Mouse (Mus musculus) embryo, embryonic 11.5 days (tissue): ENCODE results near the gene Zfp804b.
"Not testable (repeated sequence)": the region's sequence is repeated elsewhere in the genome, so short reads cannot be mapped to it uniquely, and the experiment has no call there.

ENCODE experiments used
- DNase-seq: peaks from one replicate; pipeline ENCODE4 v3.0.0-alpha.2; 2012; ENCODE audit warnings: low read depth, low spot score

Zfp804b gene

DNA sequence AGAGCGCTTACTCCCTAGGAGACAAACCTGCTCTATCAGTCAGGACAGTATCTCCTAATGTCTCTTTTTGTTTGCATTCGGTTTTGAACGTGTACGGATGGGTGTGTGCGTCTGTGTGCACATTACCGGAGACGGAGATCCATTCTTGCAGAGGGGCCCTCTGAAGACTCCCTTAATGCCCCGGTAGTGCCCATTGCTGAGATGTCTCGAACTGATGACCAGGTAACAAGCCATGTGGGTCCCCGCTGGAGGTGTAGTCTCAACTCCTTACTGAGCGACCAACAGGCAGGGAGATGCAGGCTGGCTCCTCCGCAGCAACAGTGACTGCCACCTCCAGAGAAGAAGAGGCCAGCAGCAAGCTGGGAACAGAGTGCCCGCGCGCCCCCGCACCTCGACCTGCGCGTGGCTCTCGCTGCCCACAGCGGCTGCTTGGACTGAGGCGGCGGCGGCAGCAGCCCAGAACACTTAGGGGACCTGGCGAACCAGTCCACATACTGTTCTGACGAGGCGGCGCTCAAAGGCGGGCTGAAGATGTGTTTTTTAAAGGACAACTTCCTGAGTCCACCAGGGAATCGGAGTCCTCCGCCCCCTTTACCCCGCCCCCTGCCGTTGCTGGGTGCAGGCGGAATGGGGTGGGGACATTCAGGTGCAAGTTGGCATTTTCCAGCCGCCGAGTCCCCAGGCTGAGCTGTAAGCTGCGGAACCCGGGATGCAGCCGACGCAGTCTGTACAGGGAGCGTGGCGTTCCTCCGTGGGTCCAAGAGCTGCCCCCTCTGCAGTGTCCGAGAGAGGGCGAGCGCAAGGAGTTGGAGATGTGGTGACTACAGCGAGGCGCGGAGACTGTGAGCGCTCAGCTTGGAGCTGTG is at the start of gene Zfp804b:
Gene Zfp804b, minus strand, starts transcription at position 612 of the 866 bp plus-strand sequence.
- DNase-seq, result peak; percentile 22

DNA sequence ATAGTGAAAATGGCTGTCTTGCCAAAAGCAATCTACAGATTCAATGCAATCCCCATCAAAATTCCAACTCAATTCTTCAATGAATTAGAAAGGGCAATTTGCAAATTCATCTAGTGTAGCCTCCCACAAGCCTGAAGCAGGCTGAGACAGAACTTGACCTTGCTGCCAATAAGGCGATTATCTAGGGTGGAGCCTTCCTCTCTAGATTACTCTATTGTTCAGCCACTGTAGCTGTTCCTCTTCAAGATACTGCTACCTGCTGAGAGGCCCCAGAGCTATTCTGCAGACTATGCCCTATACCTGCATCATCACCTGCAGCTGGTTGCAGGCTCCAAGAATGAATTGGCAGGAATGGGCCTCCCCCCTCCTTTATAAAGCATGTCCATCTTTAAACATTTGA is 20.1 kb upstream of the Zfp804b start:
- DNase-seq, result not testable (repeated sequence)

DNA sequence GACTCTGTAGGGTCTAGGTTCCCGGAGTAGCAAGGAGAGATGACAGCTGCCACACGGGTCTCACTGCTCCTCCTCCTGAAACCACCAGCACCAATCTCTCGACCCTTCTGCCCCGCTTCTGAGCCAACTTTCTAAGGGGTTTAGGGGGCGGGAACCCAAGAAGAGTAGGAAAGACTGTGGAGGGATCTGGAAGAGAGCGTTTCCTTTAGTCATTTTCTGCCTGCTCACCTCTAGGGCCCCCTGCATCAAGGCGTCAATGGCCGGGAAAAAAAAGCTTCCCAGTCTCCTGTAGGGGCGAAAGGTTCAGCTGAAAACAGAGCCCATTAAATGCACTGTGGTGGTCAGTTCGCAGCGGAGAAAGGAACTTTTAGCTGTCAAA is 444 bp upstream of the Zfp804b start:
- DNase-seq, result no peak

GRCm38 (mm10) chr5:7325594-7325993 is 19.0 kb downstream of the Zfp804b start:
- no peak for DNase-seq

DNA sequence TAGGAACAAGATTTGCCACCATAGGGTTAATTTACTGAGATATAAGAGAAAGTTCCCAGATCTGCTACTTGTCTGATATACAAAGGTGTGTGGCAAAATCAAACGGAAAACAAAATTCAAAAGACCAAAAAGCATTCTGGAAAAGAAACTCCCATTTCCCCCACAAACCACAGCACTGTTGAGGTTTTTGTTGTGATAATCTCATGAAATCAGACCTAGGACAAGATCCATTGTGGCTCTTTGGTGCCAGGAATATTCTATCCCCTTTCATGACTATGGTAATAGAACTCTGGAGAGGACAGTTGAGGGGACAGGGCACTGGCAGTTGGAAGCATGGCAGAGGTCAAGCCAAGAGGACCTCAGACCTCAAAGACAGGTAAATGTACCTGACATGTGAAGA is 40.7 kb downstream of the Zfp804b start, which contains the start of gene Tex47:
Gene Tex47, plus strand, starts transcription at position 301 of the 400 bp plus-strand sequence.
- DNase-seq, result no peak

GRCm38 (mm10) chr5:7302969-7303368 is 41.6 kb downstream of the Zfp804b start:
- no peak for DNase-seq

- no peak for DNase-seq
Measured at GRCm38 (mm10) chr5:7284336-7284735, 60.2 kb downstream of the Zfp804b start.

- DNase-seq, result no peak
Measured at GRCm38 (mm10) chr5:7276659-7277455, 67.7 kb downstream of the Zfp804b start.

GRCm38 (mm10) chr5:7177589-7177988 is 167.0 kb downstream of the Zfp804b start:
- no peak for DNase-seq

- DNase-seq, result no peak
Measured at GRCm38 (mm10) chr5:7139658-7140057, 204.9 kb downstream of the Zfp804b start.

DNA sequence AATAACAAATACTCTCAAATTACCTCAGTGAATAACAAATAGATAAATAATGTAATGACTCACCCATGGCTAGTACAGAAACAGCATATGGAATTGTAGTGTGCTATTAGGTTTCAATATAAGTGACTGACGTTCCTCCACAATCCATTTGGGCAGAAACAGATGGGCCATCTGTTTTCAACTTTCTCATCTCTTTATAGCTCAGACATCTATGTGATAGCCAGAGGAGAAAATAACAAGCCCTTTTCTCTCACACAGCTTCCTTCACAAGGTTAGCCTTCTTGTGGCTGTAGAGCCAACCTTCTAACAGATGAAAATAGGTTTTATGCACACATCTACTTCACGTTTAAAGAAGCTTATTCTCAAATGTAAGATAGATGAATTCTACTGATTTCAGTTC is 242.2 kb downstream of the Zfp804b start:
- DNase-seq, result no peak

DNA sequence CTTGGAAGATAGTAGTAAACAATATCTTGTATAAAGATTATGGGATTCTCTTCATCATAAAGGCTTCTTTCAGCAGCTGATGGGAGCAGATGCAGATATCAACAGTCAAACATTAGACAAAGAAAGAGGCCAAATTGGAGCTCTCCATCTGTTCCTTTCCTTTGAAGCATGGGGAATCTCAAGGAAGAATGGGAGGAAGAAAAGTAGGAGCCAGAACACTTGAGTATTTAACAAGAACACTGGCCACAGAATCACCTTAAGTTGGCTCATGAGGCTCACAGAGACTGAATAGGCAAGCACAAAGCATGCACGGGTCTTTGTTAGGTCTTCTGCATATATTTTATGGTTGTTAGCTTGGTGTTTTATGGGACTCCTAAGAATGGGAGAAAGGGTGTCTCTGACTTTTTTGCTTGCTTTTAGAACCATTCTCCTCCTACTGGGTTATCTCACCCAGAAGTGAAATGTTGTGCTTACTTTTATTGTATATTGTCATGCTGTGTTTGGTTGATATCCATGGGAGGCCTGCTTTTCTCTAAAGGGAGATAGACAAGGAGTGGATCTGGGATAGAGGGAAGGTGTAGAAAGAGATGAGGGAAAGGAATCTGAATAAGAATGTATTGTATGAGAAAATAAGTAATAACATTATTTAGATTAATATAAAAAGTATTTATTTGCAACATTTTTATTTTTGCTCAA is 270.5 kb downstream of the Zfp804b start:
- no peak for DNase-seq

GRCm38 (mm10) chr5:7007468-7007867 is 337.1 kb downstream of the Zfp804b start:
- no peak for DNase-seq

DNA sequence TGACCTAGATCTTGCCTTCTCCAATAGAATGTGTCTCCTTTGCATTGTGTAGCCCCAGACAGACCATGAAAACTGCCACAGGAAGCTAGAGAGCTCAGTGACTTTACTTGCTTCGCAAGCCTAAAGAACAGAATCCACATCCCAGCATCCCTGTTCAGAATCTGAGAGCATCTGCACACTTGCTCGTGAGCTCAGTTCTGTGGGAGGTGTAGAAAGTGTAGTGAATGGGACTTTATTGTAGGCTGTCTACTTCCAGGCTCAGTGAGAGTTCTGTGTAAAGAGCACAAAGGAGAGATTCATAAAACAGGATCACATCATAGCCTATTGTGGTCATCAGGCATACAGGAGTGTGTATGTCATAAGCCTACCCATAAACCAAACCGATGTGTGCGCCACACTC is 360.6 kb downstream of the Zfp804b start:
- no peak for DNase-seq

DNA sequence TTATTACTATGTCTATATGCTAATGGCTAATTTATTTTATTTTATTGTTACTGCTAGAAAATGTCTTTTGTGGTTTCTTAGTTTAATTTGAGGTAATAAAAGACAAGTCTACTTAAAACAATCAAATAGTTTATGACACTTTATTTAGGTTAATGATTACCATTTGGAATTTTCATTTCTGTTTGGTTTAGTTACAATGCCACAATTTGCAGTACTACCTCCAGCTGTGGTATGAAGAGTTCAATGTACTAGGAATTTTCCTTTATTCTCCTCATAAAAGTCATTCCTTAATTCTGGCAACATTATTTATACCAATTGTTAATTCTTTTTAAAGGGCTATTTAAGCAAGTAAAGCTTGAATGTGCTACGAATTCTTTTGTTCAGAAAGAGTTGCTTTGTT is 409.7 kb downstream of the Zfp804b start:
- no peak for DNase-seq

- DNase-seq, result no peak
Measured at GRCm38 (mm10) chr5:6911290-6911689, 433.3 kb downstream of the Zfp804b start.

DNA sequence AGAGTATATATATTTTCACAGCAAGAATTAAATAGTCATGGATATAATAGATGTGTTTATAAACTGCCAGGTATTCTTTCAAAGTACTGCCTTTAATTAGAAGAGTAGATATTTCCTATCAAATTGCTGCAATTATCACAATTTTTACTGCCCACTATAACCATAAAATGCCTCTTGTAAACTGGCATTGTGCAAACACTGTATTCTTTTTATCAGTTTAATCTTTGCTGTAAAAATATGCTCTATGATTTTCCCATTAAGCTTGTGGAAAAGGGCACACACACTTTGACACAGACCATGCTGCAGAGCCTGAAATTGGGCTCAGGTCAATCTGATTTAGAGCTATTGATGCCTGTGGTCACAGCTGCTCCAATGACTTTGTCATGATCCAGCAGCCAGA is 463.2 kb downstream of the Zfp804b start:
- no peak for DNase-seq

GRCm38 (mm10) chr5:6871566-6871965 is 473.0 kb downstream of the Zfp804b start:
- no peak for DNase-seq

GRCm38 (mm10) chr5:6870970-6871369 is 473.6 kb downstream of the Zfp804b start:
- DNase-seq, result no peak

- no peak for DNase-seq
Measured at GRCm38 (mm10) chr5:6795396-6795795, 549.2 kb downstream of the Zfp804b start.

GRCm38 (mm10) chr5:6769357-6769892 is 575.1 kb downstream of the Zfp804b start:
- DNase-seq, result no peak
